ENCODE assay signal across 7 mouse cellular contexts in genomic region chr9:107677819-107678526, GRCm38 (mm10). TPM values are rescaled to one million over a fixed set of nuclear protein-coding genes. Genes with fewer than 3 reads are reported as not detected.
DNase-seq lines count a peak whose midpoint lies in the region; ATAC-seq and TF ChIP-seq lines count a peak whose summit lies in the region.
"Not testable (repeated sequence)": the region's sequence is repeated elsewhere in the genome, so short reads cannot be mapped to it uniquely, and the experiment has no call there.

No protein-coding gene starts in this region.

- not testable (repeated sequence) for H3K27ac ChIP-seq in intestine, postnatal 0 days (ENCODE audit: low read depth, low read length)

- not testable (repeated sequence) for H3K36me3 ChIP-seq in intestine, postnatal 0 days (ENCODE audit: control insufficient read depth, insufficient read depth)

- H3K4me1 ChIP-seq in intestine, postnatal 0 days (replicated peaks; ENCODE audit: control insufficient read depth, insufficient read depth, low read length) = not testable (repeated sequence)

- intact Hi-C loops in left cerebral cortex, postnatal 10 days (cut with DNase I) = loop anchor here (5.0 kb wide), 1 partner anchor 76 kb away; no protein-coding TSS in a partner anchor

- H3K9me3 ChIP-seq in intestine, postnatal 0 days (ENCODE audit: control insufficient read depth) = not testable (repeated sequence)

- peak; percentile 71 for TF ChIP-seq CTCF in intestine, postnatal 0 days (IDR thresholded peaks at IDR 0.05; ENCODE audit: low read depth)

- peaks cover 17% of the 10 kb centered on the region for H3K27me3 ChIP-seq in intestine, postnatal 0 days (replicated peaks; ENCODE audit: control insufficient read depth, insufficient read depth, low read length)

- not testable (repeated sequence) for H3K4me3 ChIP-seq in intestine, postnatal 0 days (ENCODE audit: low read depth, low read length)

- not testable (repeated sequence) for H3K9ac ChIP-seq in intestine, postnatal 0 days (ENCODE audit: low read depth, low read length)

- DNase-seq in T-cell, adult 2 months (ENCODE audit: low spot score) = peak; percentile 75
- DNase-seq in cerebellum, postnatal 10 days = peak; percentile 88 to 93
- peak; percentile 74 to 90 for DNase-seq in frontal cortex, postnatal 36 days (ENCODE audit: low spot score in 2 of 2)
- DNase-seq in left cerebral cortex, postnatal 10 days (ENCODE audit: extremely low spot score in 1 of 2, low spot score in 2 of 2) = peak; percentile 71 to 83
- DNase-seq in right cerebral cortex, postnatal 4 days = peak; percentile 81

- not testable (repeated sequence) for ATAC-seq in intestine, postnatal 0 days
- peak; percentile 62 for ATAC-seq in megakaryocyte progenitor cell, adult 5-6 weeks (replicated peaks; ENCODE audit: poor library complexity)

- WGBS in intestine, postnatal 0 days = 38% methylated on average over 14 of the region's 14 CpGs

- H3K4me2 ChIP-seq in intestine, postnatal 0 days (replicated peaks; ENCODE audit: low read depth) = not testable (repeated sequence)

RNA-seq across cellular contexts. Expression of gene Gnat1, which starts 1.5 kb away (rescaled TPM):
- polyA plus RNA-seq in intestine, postnatal 0 days (2015; fragmentation: Nextera tagmentation; extraction: Ambion mirVana) = 1.6 and 1.9 TPM in 2 replicates
- under 1 TPM; 0.32 to 0.93 TPM for total RNA-seq in left cerebral cortex, postnatal 10 days (2021)
- 0.12 TPM in 1 of 2 replicates, not detected in the other for total RNA-seq in megakaryocyte progenitor cell, adult 5-6 weeks (2015)
- total RNA-seq in megakaryocyte progenitor cell, adult 5-6 weeks (2017) = not detected in 2 replicates

RNA-seq across cellular contexts. Expression of gene Slc38a3, which starts 8.6 kb away (rescaled TPM):
- polyA plus RNA-seq in intestine, postnatal 0 days (2015; fragmentation: Nextera tagmentation; extraction: Ambion mirVana) = 15.5 and 15.6 TPM in 2 replicates
- 10 to 100 TPM; 84.1 to 90.3 TPM for total RNA-seq in left cerebral cortex, postnatal 10 days (2021)
- total RNA-seq in megakaryocyte progenitor cell, adult 5-6 weeks (2015) = not detected in 2 replicates
- not detected in 2 replicates for total RNA-seq in megakaryocyte progenitor cell, adult 5-6 weeks (2017)

RNA-seq across cellular contexts. Expression of gene Sema3f, which starts 32.3 kb away (rescaled TPM):
- polyA plus RNA-seq in intestine, postnatal 0 days (2015; fragmentation: Nextera tagmentation; extraction: Ambion mirVana) = 3.9 and 4.4 TPM in 2 replicates
- total RNA-seq in left cerebral cortex, postnatal 10 days (2021) = 10 to 100 TPM; 14.3 to 19.2 TPM
- total RNA-seq in megakaryocyte progenitor cell, adult 5-6 weeks (2015) = not detected in 2 replicates
- total RNA-seq in megakaryocyte progenitor cell, adult 5-6 weeks (2017) = 1.00 TPM in 1 of 2 replicates, not detected in the other

RNA-seq across cellular contexts. Expression of gene Gnai2, which starts 42.8 kb away (rescaled TPM):
- 245 and 265 TPM in 2 replicates for polyA plus RNA-seq in intestine, postnatal 0 days (2015; fragmentation: Nextera tagmentation; extraction: Ambion mirVana)
- total RNA-seq in left cerebral cortex, postnatal 10 days (2021) = 100 to 1,000 TPM; 229 to 244 TPM
- 333 and 362 TPM in 2 replicates for total RNA-seq in megakaryocyte progenitor cell, adult 5-6 weeks (2015)
- total RNA-seq in megakaryocyte progenitor cell, adult 5-6 weeks (2017) = 423 and 432 TPM in 2 replicates

Comparison
In these comparisons a context has a peak if more than half of its experiments do, and no peak if none do; other contexts are left out.
1. RNA of gene Slc38a3, which starts 8.6 kb away (total RNA-seq): 84.1 to 90.3 TPM in left cerebral cortex, postnatal 10 days; not detected in megakaryocyte progenitor cell, adult 5-6 weeks; every median in the first group is over 10 times any median in the second.
2. RNA of gene Sema3f, which starts 32.3 kb away (total RNA-seq): 14.3 to 19.2 TPM in left cerebral cortex, postnatal 10 days; 1.00 TPM in megakaryocyte progenitor cell, adult 5-6 weeks; every median in the first group is over 4 times any median in the second.
3. Peak in every context shown above with its lines, with median percentiles within 50 percentile points of each other: DNase-seq.